Mouse (Mus musculus) embryo, embryonic 11 days (tissue): ENCODE data around the gene Cdc14b.

Source experiments
- DNase-seq: peaks from one replicate; pipeline ENCODE4 v3.0.0-alpha.2; 2015

Cdc14b gene

DNA sequence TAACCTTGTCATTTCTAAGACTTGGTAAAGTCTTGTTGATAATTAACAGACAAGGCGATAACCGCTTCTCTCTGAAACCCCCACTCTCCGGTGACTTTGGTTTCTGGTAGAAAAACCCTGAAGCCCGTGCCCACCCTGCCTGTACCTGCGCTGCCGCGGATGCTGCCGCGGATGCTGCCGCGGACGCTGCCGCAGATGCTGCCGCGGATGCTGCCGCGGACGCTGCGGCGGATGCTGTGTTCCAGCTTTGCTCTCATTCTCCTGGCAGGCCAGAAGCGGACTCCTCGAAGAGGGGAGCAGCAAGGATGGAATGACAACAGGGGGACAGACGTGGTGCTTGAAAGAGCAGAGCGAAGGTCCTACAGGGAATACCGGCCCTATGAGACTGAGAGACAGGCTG is 105.3 kb downstream of the Cdc14b start:
- no peak for DNase-seq

DNA sequence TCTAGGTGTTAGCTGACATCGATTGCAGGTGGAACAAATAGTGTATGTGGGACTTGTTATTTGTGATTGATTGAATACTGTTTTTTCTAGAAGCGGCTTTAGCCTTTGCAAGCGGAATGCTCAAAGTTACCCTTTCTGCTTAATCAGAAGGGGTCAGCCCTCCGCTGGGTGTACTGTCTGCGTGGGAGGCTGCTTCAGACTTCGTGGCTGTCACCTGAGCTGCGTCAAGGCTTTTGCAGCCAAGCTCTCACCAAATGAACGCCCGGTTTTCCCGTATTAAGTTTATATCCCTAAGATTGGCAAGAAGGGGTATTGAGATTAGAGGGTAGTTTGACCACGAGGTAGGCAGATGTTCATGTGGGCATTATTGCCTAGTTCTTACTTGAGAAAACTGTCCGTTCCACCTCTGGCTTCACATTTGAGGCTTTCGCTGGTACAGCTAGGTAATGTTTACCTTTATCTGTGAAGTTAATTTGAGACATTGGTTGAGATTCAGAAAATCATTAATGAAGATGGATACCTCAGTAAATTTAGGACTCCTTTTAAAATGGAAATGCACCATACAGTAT is 111.9 kb downstream of the Cdc14b start:
- DNase-seq: peak; percentile 13

GRCm38 (mm10) chr13:64162626-64163025 is 112.5 kb downstream of the Cdc14b start:
- peak; percentile 54 for DNase-seq

- no peak for DNase-seq
Measured at GRCm38 (mm10) chr13:64161916-64162611, 113.0 kb downstream of the Cdc14b start.

DNA sequence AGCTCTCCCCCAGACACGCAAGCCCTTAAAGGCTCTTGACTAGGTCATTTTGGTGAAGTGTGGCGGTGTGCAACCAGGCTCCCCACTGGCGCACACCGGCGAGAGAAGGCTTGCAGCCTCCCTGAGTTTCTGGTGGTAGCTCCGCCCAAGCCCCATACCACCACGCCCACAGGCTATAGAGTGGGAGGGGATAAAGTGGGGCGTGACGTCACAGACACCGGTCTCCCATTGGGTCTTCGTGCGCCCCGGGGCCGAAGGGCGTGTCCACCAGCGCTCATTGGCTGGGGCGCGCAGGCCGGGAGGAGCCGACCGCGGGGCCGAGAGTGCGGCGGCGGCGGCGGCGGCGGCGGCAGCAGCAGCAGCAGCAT is 113.6 kb downstream of the Cdc14b start, which contains the start of gene Habp4:
Gene Habp4 (plus strand): TSS at position 277 of the 368 bp plus-strand sequence.
- DNase-seq: peak; percentile 99

DNA sequence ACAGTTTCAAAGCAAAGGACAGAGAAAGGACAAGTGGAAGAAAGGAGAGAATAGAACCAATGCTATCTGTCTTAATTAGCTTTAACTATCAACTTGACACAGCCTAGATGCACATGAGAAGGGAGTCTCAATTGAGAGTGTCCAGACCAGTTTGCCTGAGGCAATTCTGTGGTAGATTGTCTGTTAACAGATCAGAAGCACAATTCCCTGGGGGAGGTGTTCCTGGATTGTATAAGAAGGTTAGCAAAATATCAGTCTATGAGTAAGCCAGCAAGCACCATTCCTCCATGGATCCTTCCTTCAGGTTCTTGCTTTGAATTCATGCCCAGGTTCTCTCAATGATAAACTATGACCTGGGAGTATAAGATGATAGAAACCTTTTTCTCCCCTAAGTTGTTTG is 118.1 kb downstream of the Cdc14b start:
- no peak for DNase-seq

GRCm38 (mm10) chr13:64155171-64155571 is 119.9 kb downstream of the Cdc14b start:
- DNase-seq: peak; percentile 63

DNA sequence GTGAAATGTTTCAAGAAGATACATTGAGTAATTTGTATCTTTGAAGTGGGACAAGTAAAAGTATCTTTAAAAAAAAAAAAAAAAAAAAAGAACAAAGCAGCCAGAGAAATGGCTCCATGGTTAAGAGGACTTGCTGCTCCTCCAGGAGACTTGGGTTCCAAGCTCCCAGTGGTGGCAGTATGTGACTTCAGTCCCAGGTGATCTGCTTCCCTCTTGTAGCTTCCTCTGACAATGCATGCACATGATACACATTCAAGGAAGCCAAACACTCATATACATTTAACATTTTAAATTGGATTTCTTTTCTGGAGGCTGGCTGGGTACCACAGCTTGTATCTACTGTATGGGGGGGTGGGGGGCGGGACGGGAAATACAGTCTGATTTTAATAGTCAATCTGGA is 120.4 kb downstream of the Cdc14b start:
- DNase-seq: no peak

DNA sequence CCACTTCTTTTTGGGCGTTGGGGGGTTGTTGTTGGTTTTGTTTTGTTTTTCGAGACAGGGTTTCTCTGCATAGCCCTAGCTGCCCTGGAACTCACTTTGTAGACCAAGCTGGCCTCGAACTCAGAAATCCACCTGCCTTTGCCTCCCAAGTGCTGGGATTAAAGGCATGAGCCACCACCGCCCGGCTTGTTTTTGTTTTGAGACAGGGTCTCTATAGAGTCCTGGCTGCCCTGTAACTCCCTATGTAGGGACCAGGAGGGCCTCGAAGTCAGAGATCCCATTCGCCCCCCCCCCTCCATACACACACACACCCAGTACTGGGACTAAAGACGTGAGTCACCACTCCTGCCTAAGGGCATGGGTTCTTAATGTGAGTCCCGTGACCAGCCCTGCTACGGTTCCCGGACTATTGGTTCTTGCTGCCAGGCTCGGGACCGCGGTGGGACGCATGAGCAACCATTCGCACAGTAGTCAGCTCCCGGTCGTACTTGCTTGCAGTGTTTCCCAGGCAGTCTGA is 121.3 kb downstream of the Cdc14b start:
- DNase-seq: peak; percentile 77

DNA sequence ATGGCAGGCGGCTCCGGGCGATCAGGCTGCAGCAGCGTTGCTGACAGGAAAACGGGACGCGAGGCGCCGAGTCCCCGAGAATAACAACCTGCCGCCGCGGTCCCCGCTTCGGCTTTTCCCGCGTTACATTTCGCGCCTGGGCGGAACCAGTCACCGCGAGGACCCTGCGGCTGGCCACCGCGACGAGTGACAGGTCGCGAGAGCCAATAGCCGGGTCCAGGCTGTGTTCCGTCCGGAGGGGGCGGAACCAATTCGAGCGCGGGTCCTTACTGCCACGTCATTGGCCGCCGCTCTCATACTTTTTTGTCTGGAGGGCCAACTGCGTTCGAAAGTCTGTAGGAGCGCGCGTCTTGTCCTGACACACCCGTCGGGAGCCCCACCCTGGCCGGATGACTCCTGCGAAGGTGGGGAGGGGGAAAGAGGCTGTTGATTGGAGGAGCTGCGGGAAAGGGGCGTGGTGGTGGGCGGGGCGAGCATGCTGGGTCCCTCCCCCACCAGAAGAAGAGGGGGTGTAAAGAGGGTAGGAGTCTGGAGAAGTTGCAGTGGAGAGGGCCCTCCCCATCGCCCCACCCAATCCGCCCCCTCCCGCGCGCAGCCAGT is 121.9 kb downstream of the Cdc14b start, which contains the start of gene Zfp367:
Gene Zfp367 (minus strand): TSS at position 120 of the 600 bp plus-strand sequence.
- peak; percentile 99 for DNase-seq

GRCm38 (mm10) chr13:64152671-64153082 is 122.4 kb downstream of the Cdc14b start:
- DNase-seq: no peak

DNA sequence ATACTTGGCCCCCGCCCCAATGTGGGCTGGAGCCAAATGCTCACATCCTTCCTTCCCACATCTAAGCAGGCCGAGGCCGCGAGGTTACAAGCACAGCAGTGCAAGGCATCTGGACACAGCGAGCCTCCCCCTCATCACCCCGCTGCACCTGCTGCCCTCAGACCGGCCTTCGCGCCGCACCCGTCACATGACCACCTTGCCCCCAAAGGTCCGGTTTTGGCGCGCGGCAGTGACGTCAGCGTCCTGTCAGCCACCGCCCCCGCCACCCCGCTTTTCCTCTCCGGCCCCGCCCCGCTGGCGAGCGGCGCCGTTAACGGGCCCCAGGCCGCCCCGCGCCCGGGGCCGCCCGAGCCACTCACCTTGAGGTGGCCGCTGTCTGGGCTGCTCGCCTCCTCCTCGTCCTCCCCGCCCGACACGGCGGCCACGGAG is 122.8 kb downstream of the Cdc14b start:
- peak; percentile 91 for DNase-seq

GRCm38 (mm10) chr13:64150121-64150520 is 125.0 kb downstream of the Cdc14b start:
- no peak for DNase-seq
